Mouse (Mus musculus) limb, embryonic 13.5 days (tissue): ENCODE measurements around the gene Rrbp1. TPM values are rescaled to one million over a fixed set of nuclear protein-coding genes. Genes with fewer than 3 reads are reported as not detected.

Experiments used
- ATAC-seq: fragments of 200-750 bp; cut with Nextera tagmentation; 2 replicates; pipeline ENCODE4 v1.8.0; 2017; ENCODE audit warnings: low read depth, moderate number of reproducible peaks, moderate TSS enrichment; ENCODE audit not compliant: low FRiP score
- H3K27ac ChIP-seq: fragments of 300-500 bp; sonication (generic); 2 replicates; pipeline ENCODE4 v1.5.1; 2015; ENCODE audit warnings: inconsistent platforms, mild to moderate bottlenecking, moderate library complexity
- H3K27me3 ChIP-seq: fragments of 300-500 bp; sonication (generic); 2 replicates; pipeline ENCODE4 v1.6.1; 2015; ENCODE audit warnings: mild to moderate bottlenecking, inconsistent platforms
- H3K36me3 ChIP-seq: fragments of 300-500 bp; sonication (generic); 2 replicates; pipeline ENCODE4 v1.6.1; 2015; ENCODE audit warnings: inconsistent platforms, mild to moderate bottlenecking, moderate library complexity
- H3K4me1 ChIP-seq: fragments of 300-500 bp; sonication (generic); 2 replicates; pipeline ENCODE4 v1.6.1; 2015; ENCODE audit warnings: inconsistent platforms
- H3K4me2 ChIP-seq: fragments of 300-500 bp; sonication (generic); replicated peaks from 2 replicates; pipeline ENCODE4 v1.6.1; 2015; ENCODE audit warnings: inconsistent platforms, mild to moderate bottlenecking, moderate library complexity
- H3K4me3 ChIP-seq: fragments of 300-500 bp; sonication (generic); 2 replicates; pipeline ENCODE4 v1.5.1; 2015; ENCODE audit warnings: moderate library complexity, mild to moderate bottlenecking, inconsistent platforms
- H3K9ac ChIP-seq: fragments of 300-500 bp; sonication (generic); 2 replicates; pipeline ENCODE4 v1.6.1; 2015; ENCODE audit warnings: mild to moderate bottlenecking, inconsistent platforms
- H3K9me3 ChIP-seq: fragments of 300-500 bp; sonication (generic); 2 replicates; pipeline ENCODE4 v1.6.1; 2016; ENCODE audit warnings: inconsistent platforms
- WGBS: fragments of 180-500 bp; shearing (Covaris S2); methylation state at CpG from one replicate; pipeline ENCODE4 v1.1.7; 2015; 5-methylcytosine and 5-hydroxymethylcytosine counted together
- polyA plus RNA-seq: library from polyadenylated mRNA; unstranded; fragments of >200 nt; fragmentation: Nextera tagmentation; extraction: Ambion mirVana; gene quantifications from 2 replicates; pipeline ENCODE4 v1.2.1, GENCODE M21; 2015

Rrbp1 gene
- polyA plus RNA-seq, 1 experiment from 2014 or later, result 133 TPM

GRCm38 (mm10) chr2:143929607-143930311, 81.3 kb downstream of the Rrbp1 start:
- Histone ChIP-seq H3K9me3 (no peaks in the 10 kb centered on the region), H3K36me3 (no peaks in the 10 kb centered on the region), H3K27me3 (no peaks in the 10 kb centered on the region), H3K4me3 (no peak overlapping the region), H3K4me2 (no peak overlapping the region), H3K4me1 (peaks cover 19% of the 10 kb centered on the region; the same call in 1 of the 2 replicates), H3K27ac (no peak overlapping the region), H3K9ac (no peak overlapping the region)
- WGBS, result 70% methylated on average over 3 of the region's 3 CpGs
- no peak for ATAC-seq

GRCm38 (mm10) chr2:143925826-143926225, 85.2 kb downstream of the Rrbp1 start:
- Histone ChIP-seq H3K4me2 (no peak overlapping the region), H3K36me3 (no peaks in the 10 kb centered on the region), H3K9ac (no peak overlapping the region), H3K9me3 (no peaks in the 10 kb centered on the region), H3K27me3 (no peaks in the 10 kb centered on the region), H3K4me3 (no peak overlapping the region), H3K27ac (no peak overlapping the region), H3K4me1 (0 out of 2 replicates have a peak, but pooled peaks cover under 1% of the 10 kb centered on the region)
- ATAC-seq, result no peak
- 94% methylated on average over 6 of the region's 6 CpGs for WGBS

GRCm38 (mm10) chr2:143924085-143924484, 87.0 kb downstream of the Rrbp1 start:
- H3K27me3 ChIP-seq, result no peaks in the 10 kb centered on the region
- ATAC-seq, result no peak
- H3K9me3 ChIP-seq, result no peaks in the 10 kb centered on the region
- no peak overlapping the region for H3K27ac ChIP-seq
- peaks cover 5% of the 10 kb centered on the region for H3K4me1 ChIP-seq
- no peak overlapping the region for H3K4me2 ChIP-seq
- H3K36me3 ChIP-seq, result no peaks in the 10 kb centered on the region
- WGBS, result 42% methylated on average over 7 of the region's 7 CpGs
- no peak overlapping the region for H3K4me3 ChIP-seq
- no peak overlapping the region for H3K9ac ChIP-seq

GRCm38 (mm10) chr2:143918831-143919502, 92.1 kb downstream of the Rrbp1 start:
- Histone ChIP-seq H3K4me2 (no peak overlapping the region), H3K9ac (no peak overlapping the region), H3K27me3 (no peaks in the 10 kb centered on the region), H3K4me3 (no peak overlapping the region), H3K36me3 (no peaks in the 10 kb centered on the region), H3K9me3 (no peaks in the 10 kb centered on the region), H3K4me1 (peaks cover 36% of the 10 kb centered on the region), H3K27ac (no peak overlapping the region)
- no peak for ATAC-seq
- 36% methylated on average over 4 of the region's 4 CpGs for WGBS

- H3K9ac ChIP-seq, result no peak overlapping the region
- no peak overlapping the region for H3K4me3 ChIP-seq
- no peaks in the 10 kb centered on the region for H3K27me3 ChIP-seq
- H3K4me2 ChIP-seq, result peak overlapping the region; percentile 79
- no peaks in the 10 kb centered on the region for H3K36me3 ChIP-seq
- H3K27ac ChIP-seq, result no peak overlapping the region
- no peaks in the 10 kb centered on the region for H3K9me3 ChIP-seq
- WGBS, result 50% methylated on average over 5 of the region's 5 CpGs
- H3K4me1 ChIP-seq, result peaks cover 36% of the 10 kb centered on the region
- ATAC-seq, result no peak
Measured at GRCm38 (mm10) chr2:143917622-143918021, 93.4 kb downstream of the Rrbp1 start.

- 9% methylated on average over 5 of the region's 5 CpGs for WGBS
- Histone ChIP-seq H3K9me3 (no peaks in the 10 kb centered on the region), H3K27me3 (no peaks in the 10 kb centered on the region), H3K9ac (peak overlapping the region; percentile 91), H3K27ac (peak overlapping the region; percentile 98), H3K4me1 (peaks cover 36% of the 10 kb centered on the region), H3K36me3 (no peaks in the 10 kb centered on the region), H3K4me2 (peak overlapping the region; percentile 79), H3K4me3 (peak overlapping the region; percentile 83)
- no peak for ATAC-seq
Measured at GRCm38 (mm10) chr2:143916229-143916628, 94.8 kb downstream of the Rrbp1 start.

- no peak for ATAC-seq
- Histone ChIP-seq H3K4me1 (peaks cover 36% of the 10 kb centered on the region), H3K27me3 (no peaks in the 10 kb centered on the region), H3K4me2 (peak overlapping the region; percentile 79), H3K4me3 (peak overlapping the region; percentile 83), H3K9me3 (no peaks in the 10 kb centered on the region), H3K9ac (peak overlapping the region; percentile 91), H3K36me3 (no peaks in the 10 kb centered on the region), H3K27ac (peak overlapping the region; percentile 98)
- WGBS, result 1% methylated on average over 32 of the region's 32 CpGs
Measured at GRCm38 (mm10) chr2:143915600-143916135, 95.4 kb downstream of the Rrbp1 start.

GRCm38 (mm10) chr2:143914760-143915599, 96.1 kb downstream of the Rrbp1 start, which contains the start of gene Dstn:
TSS of gene Dstn (plus strand) at chr2:143915320.
- H3K9ac ChIP-seq, result peak within 1 kb of the TSS; percentile 91
- ATAC-seq, result peak; percentile 97
- no peaks in the 10 kb centered on the region for H3K27me3 ChIP-seq
- peak within 1 kb of the TSS; percentile 98 for H3K27ac ChIP-seq
- H3K9me3 ChIP-seq, result no peaks in the 10 kb centered on the region
- H3K4me3 ChIP-seq, result peak within 1 kb of the TSS; percentile 83
- WGBS, result under 1% methylated on average over 70 of the region's 71 CpGs
- H3K4me2 ChIP-seq, result peak within 1 kb of the TSS; percentile 79
- no peaks in the 10 kb centered on the region for H3K36me3 ChIP-seq
- H3K4me1 ChIP-seq, result peaks cover 36% of the 10 kb centered on the region

- peak overlapping the region; percentile 98 for H3K27ac ChIP-seq
- H3K36me3 ChIP-seq, result no peaks in the 10 kb centered on the region
- peak overlapping the region; percentile 91 for H3K9ac ChIP-seq
- WGBS, result 2% methylated on average over 10 of the region's 10 CpGs
- H3K9me3 ChIP-seq, result no peaks in the 10 kb centered on the region
- peak overlapping the region; percentile 79 for H3K4me2 ChIP-seq
- peaks cover 32% of the 10 kb centered on the region for H3K4me1 ChIP-seq
- no peak for ATAC-seq
- peak overlapping the region; percentile 83 for H3K4me3 ChIP-seq
- no peaks in the 10 kb centered on the region for H3K27me3 ChIP-seq
Measured at GRCm38 (mm10) chr2:143914221-143914620, 96.8 kb downstream of the Rrbp1 start.

- H3K36me3 ChIP-seq, result no peaks in the 10 kb centered on the region
- WGBS, result 88% methylated on average over 2 of the region's 2 CpGs
- peaks cover 12% of the 10 kb centered on the region for H3K4me1 ChIP-seq
- H3K27me3 ChIP-seq, result no peaks in the 10 kb centered on the region
- H3K4me3 ChIP-seq, result no peak overlapping the region
- no peak overlapping the region for H3K9ac ChIP-seq
- no peaks in the 10 kb centered on the region for H3K9me3 ChIP-seq
- H3K4me2 ChIP-seq, result no peak overlapping the region
- H3K27ac ChIP-seq, result no peak overlapping the region
- no peak for ATAC-seq
Measured at GRCm38 (mm10) chr2:143912199-143912598, 98.9 kb downstream of the Rrbp1 start.

GRCm38 (mm10) chr2:143909230-143909629, 101.8 kb downstream of the Rrbp1 start:
- no peak overlapping the region for H3K4me2 ChIP-seq
- no peak overlapping the region for H3K9ac ChIP-seq
- no peak overlapping the region for H3K4me3 ChIP-seq
- no peaks in the 10 kb centered on the region for H3K9me3 ChIP-seq
- H3K27me3 ChIP-seq, result no peaks in the 10 kb centered on the region
- 78% methylated on average over 2 of the region's 2 CpGs for whole genome bisulfite sequencing
- no peak overlapping the region for H3K27ac ChIP-seq
- no peak for ATAC-seq
- no peaks in the 10 kb centered on the region for H3K36me3 ChIP-seq
- H3K4me1 ChIP-seq, result no peaks in the 10 kb centered on the region; the same call in 1 of the 2 replicates
